ENCODE assay signal across 18 mouse cellular contexts in genomic region chr3:104854866-104855265, GRCm38 (mm10). TPM values are rescaled to one million over a fixed set of nuclear protein-coding genes. Genes with fewer than 3 reads are reported as not detected.
DNase-seq lines count a peak whose midpoint lies in the region; ATAC-seq and TF ChIP-seq lines count a peak whose summit lies in the region.
"Had no signal": no experiment of that assay in that cellular context is flagged by ENCODE, and none has a peak within 500 bp of the region (broad histone marks: within the 10 kb centered on the region; RNA-seq: fewer than 3 reads in every experiment).

No protein-coding gene starts in this region.

- no peak overlapping the region for H3K9ac ChIP-seq in kidney, postnatal 0 days (ENCODE audit: low read depth, low read length)
- H3K9ac ChIP-seq in liver, embryonic 12.5 days: peak overlapping the region; percentile 27; the same call in 1 of the 2 replicates
- H3K9ac ChIP-seq: heart, embryonic 13.5 days; lung, embryonic 14.5 days; stomach, embryonic 15.5 days had no signal

- intact Hi-C loops in left cerebral cortex, adult 2 months (cut with DNase I): no loop called here

- H3K27ac ChIP-seq in kidney, postnatal 0 days: 0 out of 2 replicates have a peak overlapping the region, but pooled peaks have one; percentile 13
- peak overlapping the region; percentile 64; the same call in 1 of the 2 replicates for H3K27ac ChIP-seq in liver, embryonic 12.5 days
- no peak overlapping the region for H3K27ac ChIP-seq in left cerebral cortex, adult 2 months
- H3K27ac ChIP-seq: stomach, embryonic 15.5 days had no signal

- H3K9me3 ChIP-seq in kidney, postnatal 0 days (replicated peaks; ENCODE audit: low read length): no peaks in the 10 kb centered on the region
- no peaks in the 10 kb centered on the region for H3K9me3 ChIP-seq in liver, embryonic 12.5 days (replicated peaks)
- H3K9me3 ChIP-seq: heart, embryonic 13.5 days; stomach, embryonic 15.5 days had no signal

- H3K4me1 ChIP-seq in kidney, postnatal 0 days (replicated peaks; ENCODE audit: insufficient read depth, low read length): peaks cover 5% of the 10 kb centered on the region; the same call in 1 of the 2 replicates
- peaks cover 41% of the 10 kb centered on the region for H3K4me1 ChIP-seq in liver, embryonic 12.5 days
- H3K4me1 ChIP-seq: stomach, embryonic 15.5 days had no signal

- H3K27me3 ChIP-seq in kidney, postnatal 0 days (ENCODE audit: insufficient read depth, low read length): no peaks in the 10 kb centered on the region
- no peaks in the 10 kb centered on the region for H3K27me3 ChIP-seq in liver, embryonic 12.5 days (replicated peaks)
- H3K27me3 ChIP-seq: heart, embryonic 13.5 days; stomach, embryonic 15.5 days had no signal

- peak; percentile 16 for DNase-seq in kidney, postnatal 0 days (ENCODE audit: low spot score)
- DNase-seq in kidney, adult 18-20 months: no peak
- peak; percentile 95 for DNase-seq in MEL-GATA-1-ER (ENCODE audit: extremely low read depth, low read depth)
- no peak for DNase-seq in urinary bladder, postnatal 25 days (ENCODE audit: low spot score)
- DNase-seq in left cerebral cortex, adult 2 months (ENCODE audit: extremely low spot score in 1 of 2, low spot score in 2 of 2): no peak
- DNase-seq: B cell, adult 2 months; cerebellum, postnatal 14 days; kidney, adult 8-10 months; kidney, postnatal 4 days; left cerebral cortex, postnatal 4 days; lung, embryonic 14.5 days; spleen, adult 18-20 months; thymus, postnatal 14 days had no signal

- ATAC-seq in kidney, postnatal 0 days (replicated peaks; ENCODE audit: low FRiP score, low read depth): no peak
- ATAC-seq in liver, embryonic 12.5 days: peak; percentile 62
- peak; percentile 75 for ATAC-seq in megakaryocyte-erythroid progenitor cell, adult 5-6 weeks (replicated peaks; ENCODE audit: low FRiP score, low TSS enrichment, poor library complexity, severe bottlenecking)
- ATAC-seq: forebrain, embryonic 14.5 days had no signal

- no peak overlapping the region for H3K4me3 ChIP-seq in kidney, postnatal 0 days (replicated peaks; ENCODE audit: low read depth, low read length)
- no peak overlapping the region for H3K4me3 ChIP-seq in liver, embryonic 12.5 days
- no peak overlapping the region for H3K4me3 ChIP-seq in left cerebral cortex, adult 2 months
- H3K4me3 ChIP-seq: heart, embryonic 13.5 days; stomach, embryonic 15.5 days had no signal

- no peak overlapping the region for H3K4me2 ChIP-seq in kidney, postnatal 0 days (ENCODE audit: low read length)
- H3K4me2 ChIP-seq in liver, embryonic 12.5 days: peak overlapping the region; percentile 29
- H3K4me2 ChIP-seq: heart, embryonic 13.5 days; lung, embryonic 14.5 days; stomach, embryonic 15.5 days had no signal

- no peaks in the 10 kb centered on the region for H3K36me3 ChIP-seq in kidney, postnatal 0 days (ENCODE audit: insufficient read depth, low read length)
- peaks cover 45% of the 10 kb centered on the region for H3K36me3 ChIP-seq in liver, embryonic 12.5 days

- TF ChIP-seq CTCF in kidney, postnatal 0 days (IDR thresholded peaks at IDR 0.05; ENCODE audit: low read depth): no peak
- no peak for TF ChIP-seq CTCF in left cerebral cortex, adult 2 months (IDR thresholded peaks at IDR 0.05)

RNA-seq across cellular contexts. Expression of gene St7l, which starts 8.9 kb away (rescaled TPM):
- 30.9 and 34.2 TPM in 2 replicates for polyA plus RNA-seq in kidney, postnatal 0 days (2015; fragmentation: Nextera tagmentation; extraction: Ambion mirVana)
- 16.2 and 19.3 TPM in 2 replicates for polyA plus RNA-seq in liver, embryonic 12.5 days (2016; fragmentation: Nextera tagmentation; extraction: Ambion mirVana)
- total RNA-seq in megakaryocyte-erythroid progenitor cell, adult 5-6 weeks (2014; fragmentation: Nextera tagmentation): 16.6 and 25.0 TPM in 2 replicates
- total RNA-seq in megakaryocyte-erythroid progenitor cell, adult 5-6 weeks (2017): 39.7 and 49.4 TPM in 2 replicates
- 10 to 100 TPM; 36.2 to 40.5 TPM for total RNA-seq in left cerebral cortex, adult 2 months (2021)

RNA-seq across cellular contexts. Expression of gene Capza1, which starts 9.4 kb away (rescaled TPM):
- 119 and 131 TPM in 2 replicates for polyA plus RNA-seq in kidney, postnatal 0 days (2015; fragmentation: Nextera tagmentation; extraction: Ambion mirVana)
- polyA plus RNA-seq in liver, embryonic 12.5 days (2016; fragmentation: Nextera tagmentation; extraction: Ambion mirVana): 121 and 123 TPM in 2 replicates
- total RNA-seq in megakaryocyte-erythroid progenitor cell, adult 5-6 weeks (2014; fragmentation: Nextera tagmentation): 145 and 168 TPM in 2 replicates
- 210 and 213 TPM in 2 replicates for total RNA-seq in megakaryocyte-erythroid progenitor cell, adult 5-6 weeks (2017)
- 10 to 100 TPM; 35.1 to 39.8 TPM for total RNA-seq in left cerebral cortex, adult 2 months (2021)

RNA-seq across cellular contexts. Expression of gene Mov10, which starts 36.5 kb away (rescaled TPM):
- 38.4 and 42.6 TPM in 2 replicates for polyA plus RNA-seq in kidney, postnatal 0 days (2015; fragmentation: Nextera tagmentation; extraction: Ambion mirVana)
- 28.5 and 29.2 TPM in 2 replicates for polyA plus RNA-seq in liver, embryonic 12.5 days (2016; fragmentation: Nextera tagmentation; extraction: Ambion mirVana)
- 11.0 and 17.3 TPM in 2 replicates for total RNA-seq in megakaryocyte-erythroid progenitor cell, adult 5-6 weeks (2014; fragmentation: Nextera tagmentation)
- total RNA-seq in megakaryocyte-erythroid progenitor cell, adult 5-6 weeks (2017): 1.9 and 3.1 TPM in 2 replicates
- total RNA-seq in left cerebral cortex, adult 2 months (2021): 10 to 100 TPM; 10.5 to 10.9 TPM

Comparison
In these comparisons a context has a peak if more than half of its experiments do, and no peak if none do; other contexts are left out.
1. DNase-seq: peak in kidney, postnatal 0 days (single experiment) and MEL-GATA-1-ER (single experiment); none in kidney, adult 18-20 months (single experiment), urinary bladder, postnatal 25 days (single experiment) and left cerebral cortex, adult 2 months (0 of 2).